Mouse (Mus musculus): ENCODE results near the gene Glrx3. TPM values are rescaled to one million over a fixed set of nuclear protein-coding genes. Genes with fewer than 3 reads are reported as not detected.
A peak's percentile ranks its signal among the peaks of the same experiment; 100 is the strongest.

Glrx3 gene
- total and polyA plus RNA-seq, 3 experiments = 182 to 372 (median 279) TPM

DNA sequence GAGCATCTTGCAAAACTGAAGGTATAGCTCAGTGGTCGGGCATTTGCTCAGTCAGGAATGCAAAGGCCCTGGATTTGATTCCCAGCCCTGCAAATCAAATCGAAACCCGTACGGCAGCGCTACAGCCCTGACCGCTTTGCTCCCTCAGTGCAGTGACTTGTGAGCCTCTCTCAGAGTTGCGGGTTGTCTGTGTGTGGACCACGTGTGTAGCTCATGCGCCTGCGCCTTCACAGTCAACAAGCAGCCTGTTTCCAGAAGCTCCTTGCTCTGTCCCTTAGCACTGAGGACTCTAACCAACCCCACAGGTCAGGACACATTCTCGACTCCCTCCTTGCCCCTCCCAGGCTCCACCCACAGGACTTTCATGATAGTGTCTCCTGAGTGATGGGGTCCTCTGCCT, 46.6 kb downstream of the Glrx3 start:
- H3K27me3 ChIP-seq (replicated peaks) = peaks cover 96% of the 10 kb centered on the region
- H3K27ac ChIP-seq (ENCODE audit: insufficient read depth, low read depth) = no peak overlapping the region
- no peak overlapping the region for H3K9ac ChIP-seq (ENCODE audit: insufficient read depth, low read depth)
- peak; percentile 12 for DNase-seq (ENCODE audit: extremely low read depth)
- peaks cover 4 to 10% of the 10 kb centered on the region in 2 experiments for H3K4me1 ChIP-seq (ENCODE audit: control insufficient read depth in 1 of 2, insufficient read depth in 2 of 2)
- in situ Hi-C loops (cut with MboI; ENCODE audit: low pct_ligation_motif_present, low pct_unique_long_range_greater_than_20kb, low sequenced_read_pairs) (loop anchor here (10.0 to 25.0 kb wide), 3 partner anchors 301 to 1353 kb away; partner anchors contain the start of genes Mapk1ip1 and Ppp2r2d), dilution Hi-C loops (cut with MboI; ENCODE audit: extremely low pct_ligation_motif_present, extremely low pct_unique_long_range_greater_than_20kb, low sequenced_read_pairs) (no loop called here)
- H3K4me3 ChIP-seq (replicated peaks in 1 of 3; ENCODE audit: low read depth in 2 of 3, low read length in 2 of 3, poor library complexity in 1 of 3) = peak overlapping the region in 1 of 3 experiments; percentile 27
- H3K9me3 ChIP-seq (replicated peaks; ENCODE audit: low read length) = no peaks in the 10 kb centered on the region
- H3K4me2 ChIP-seq (ENCODE audit: insufficient read depth, low read depth, poor library complexity, severe bottlenecking) = peak overlapping the region; percentile 53
- H3K79me2 ChIP-seq (replicated peaks; ENCODE audit: control insufficient read depth, extremely low read depth, insufficient read depth, poor library complexity, severe bottlenecking) = no peaks in the 10 kb centered on the region
- TF ChIP-seq NRF1 (IDR thresholded peaks at IDR 0.05; ENCODE audit: low read depth, low read length) = peak; percentile 74
- TF ChIP-seq RCOR1 (conservative IDR thresholded peaks at IDR 0.05; ENCODE audit: low read depth, low read length) = no peak
- TF ChIP-seq MAX (IDR thresholded peaks at IDR 0.05; ENCODE audit: low read length) = peak; percentile 75
- TF ChIP-seq E2F4 (IDR thresholded peaks at IDR 0.05; ENCODE audit: insufficient replicate concordance, low read depth, low read length) = no peak
- TF ChIP-seq MXI1 (IDR thresholded peaks at IDR 0.05; ENCODE audit: low read depth, low read length) = peak; percentile 49; the same call in 1 of the 2 replicates
- TF ChIP-seq POLR2AphosphoS2 (IDR thresholded peaks at IDR 0.05; ENCODE audit: low read depth, low read length) = no peak
- H3K36me3 ChIP-seq (replicated peaks in 1 of 2; ENCODE audit: control insufficient read depth in 1 of 2, insufficient read depth in 1 of 2, low read length in 1 of 2) = no peaks in the 10 kb centered on the region

DNA sequence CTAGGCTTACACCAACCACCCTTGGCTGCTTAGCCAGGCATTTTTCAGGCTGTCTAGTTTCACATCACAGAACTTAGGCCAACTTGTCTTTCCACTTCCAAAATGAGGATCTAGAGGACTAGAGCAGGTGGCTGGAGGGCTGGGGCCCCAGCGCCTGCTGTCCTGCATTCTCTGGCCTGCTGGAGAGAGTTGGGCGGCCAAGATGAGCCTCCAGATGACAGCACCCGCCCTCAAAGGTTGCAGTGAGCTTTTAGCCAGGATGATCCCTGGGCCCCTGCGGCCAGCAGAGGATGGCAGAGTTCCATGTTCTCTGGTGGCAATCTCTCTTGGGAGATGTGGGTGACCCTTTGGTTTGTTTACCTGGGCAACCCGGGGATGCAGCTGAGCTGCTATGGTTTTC, 51.0 kb downstream of the Glrx3 start:
- dilution Hi-C loops (cut with MboI; ENCODE audit: extremely low pct_ligation_motif_present, extremely low pct_unique_long_range_greater_than_20kb, low sequenced_read_pairs) = no loop called here
- TF ChIP-seq GABPA (IDR thresholded peaks at IDR 0.05; ENCODE audit: insufficient replicate concordance, low read depth, low read length) (no peak), MXI1 (IDR thresholded peaks at IDR 0.05; ENCODE audit: low read depth, low read length) (no peak)
- Histone ChIP-seq H3K27me3 (replicated peaks) (peaks cover 97% of the 10 kb centered on the region), H3K9me3 (replicated peaks; ENCODE audit: low read length) (no peaks in the 10 kb centered on the region), H3K27ac (ENCODE audit: insufficient read depth, low read depth) (no peak overlapping the region), H3K79me2 (replicated peaks; ENCODE audit: control insufficient read depth, extremely low read depth, insufficient read depth, poor library complexity, severe bottlenecking) (no peaks in the 10 kb centered on the region), H3K4me2 (ENCODE audit: insufficient read depth, low read depth, poor library complexity, severe bottlenecking) (no peak overlapping the region), H3K36me3 (replicated peaks in 1 of 2; ENCODE audit: control insufficient read depth in 1 of 2, insufficient read depth in 1 of 2, low read length in 1 of 2) (no peaks in the 10 kb centered on the region), H3K9ac (ENCODE audit: insufficient read depth, low read depth) (no peak overlapping the region), H3K4me1 (ENCODE audit: control insufficient read depth in 1 of 2, insufficient read depth in 2 of 2) (0 out of 4 replicates have a peak, but pooled peaks cover 0 to 6% of the 10 kb centered on the region in 2 experiments), H3K4me3 (replicated peaks in 1 of 3; ENCODE audit: low read depth in 2 of 3, low read length in 2 of 3, poor library complexity in 1 of 3) (no peak overlapping the region)
- no peak for DNase-seq (ENCODE audit: extremely low read depth)
- in situ Hi-C loops (cut with MboI; ENCODE audit: low pct_ligation_motif_present, low pct_unique_long_range_greater_than_20kb, low sequenced_read_pairs) = loop anchor here (10.0 to 25.0 kb wide), 3 partner anchors 296 to 1349 kb away; partner anchors contain the start of genes Mapk1ip1 and Ppp2r2d

DNA sequence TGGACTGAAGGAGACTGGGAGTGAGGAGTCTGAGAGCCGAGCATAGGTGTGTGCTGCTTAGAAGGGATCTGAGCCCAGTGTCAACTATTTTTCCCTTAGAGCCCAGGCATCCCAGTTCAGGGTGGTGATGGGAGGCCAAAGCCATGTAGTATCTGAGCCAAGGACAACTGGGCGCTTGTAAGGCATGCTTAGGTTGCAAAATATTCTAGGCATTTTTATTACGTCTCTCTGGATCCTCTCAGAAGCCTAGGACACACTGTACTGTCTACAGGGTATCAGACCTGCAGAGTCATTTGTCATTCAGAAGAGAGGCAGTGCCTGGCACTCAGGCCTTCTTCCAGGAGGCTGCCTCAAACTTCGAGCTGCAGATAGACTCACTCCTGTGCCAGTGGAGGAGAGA, 53.3 kb downstream of the Glrx3 start:
- H3K79me2 ChIP-seq (replicated peaks; ENCODE audit: control insufficient read depth, extremely low read depth, insufficient read depth, poor library complexity, severe bottlenecking) = no peaks in the 10 kb centered on the region
- no peak for TF ChIP-seq IRF4 (IDR thresholded peaks at IDR 0.05; ENCODE audit: low read depth, low read length)
- TF ChIP-seq HCFC1 (IDR thresholded peaks at IDR 0.05; ENCODE audit: low read depth, low read length) = no peak
- no peak for TF ChIP-seq ELF1 (IDR thresholded peaks at IDR 0.05; ENCODE audit: low read depth, low read length)
- TF ChIP-seq ZMIZ1 (IDR thresholded peaks at IDR 0.05; ENCODE audit: low read depth, low read length) = no peak
- TF ChIP-seq TBP (conservative IDR thresholded peaks at IDR 0.05; ENCODE audit: low read depth, low read length) = no peak
- no peak for TF ChIP-seq SIN3A (IDR thresholded peaks at IDR 0.05; ENCODE audit: low read length)
- TF ChIP-seq MXI1 (IDR thresholded peaks at IDR 0.05; ENCODE audit: low read depth, low read length) = no peak
- no peak for TF ChIP-seq SMC3 (IDR thresholded peaks at IDR 0.05; ENCODE audit: low read depth, low read length)
- no peak for TF ChIP-seq MEF2A (IDR thresholded peaks at IDR 0.05; ENCODE audit: borderline replicate concordance, low read depth, low read length)
- TF ChIP-seq TCF12 (IDR thresholded peaks at IDR 0.05; ENCODE audit: low read depth, low read length) = no peak
- TF ChIP-seq MAX (IDR thresholded peaks at IDR 0.05; ENCODE audit: low read length) = no peak
- no peak for TF ChIP-seq CTCF (conservative IDR thresholded peaks at IDR 0.05 in 1 of 2, IDR thresholded peaks at IDR 0.05 in 1 of 2; ENCODE audit: low read depth in 2 of 2, low read length in 2 of 2)
- TF ChIP-seq CHD1 (IDR thresholded peaks at IDR 0.05; ENCODE audit: low read depth, low read length) = no peak
- H3K36me3 ChIP-seq (replicated peaks in 1 of 2; ENCODE audit: control insufficient read depth in 1 of 2, insufficient read depth in 1 of 2, low read length in 1 of 2) = no peaks in the 10 kb centered on the region
- H3K27me3 ChIP-seq (replicated peaks) = peaks cover 92% of the 10 kb centered on the region
- H3K4me2 ChIP-seq (ENCODE audit: insufficient read depth, low read depth, poor library complexity, severe bottlenecking) = no peak overlapping the region
- H3K4me1 ChIP-seq (ENCODE audit: control insufficient read depth in 1 of 2, insufficient read depth in 2 of 2) = no peaks in the 10 kb centered on the region
- no peak overlapping the region for H3K27ac ChIP-seq (ENCODE audit: insufficient read depth, low read depth)
- dilution Hi-C loops (cut with MboI; ENCODE audit: extremely low pct_ligation_motif_present, extremely low pct_unique_long_range_greater_than_20kb, low sequenced_read_pairs) = no loop called here
- no peaks in the 10 kb centered on the region for H3K9me3 ChIP-seq (replicated peaks; ENCODE audit: low read length)
- no peak overlapping the region for H3K4me3 ChIP-seq (replicated peaks in 1 of 3; ENCODE audit: low read depth in 2 of 3, low read length in 2 of 3, poor library complexity in 1 of 3)
- H3K9ac ChIP-seq (ENCODE audit: insufficient read depth, low read depth) = no peak overlapping the region
- no peak for DNase-seq (ENCODE audit: extremely low read depth)
- in situ Hi-C loops (cut with MboI; ENCODE audit: low pct_ligation_motif_present, low pct_unique_long_range_greater_than_20kb, low sequenced_read_pairs) = loop anchor here (25.0 kb wide), 2 partner anchors 947 to 1347 kb away; partner anchors contain the start of genes Mapk1ip1 and Ppp2r2d

Data from CH12.LX (cell line).